Mouse (Mus musculus): ENCODE data around the gene Klrd1. TPM values are rescaled to one million over a fixed set of nuclear protein-coding genes. Genes with fewer than 3 reads are reported as not detected.
"Not testable (repeated sequence)": the region's sequence is repeated elsewhere in the genome, so short reads cannot be mapped to it uniquely, and the experiment has no call there.

Gene Klrd1
- polyA plus RNA-seq, 1 experiment from 2014 or later = not detected

- Histone ChIP-seq H3K27ac (ENCODE audit: low read depth, low read length) (no peak overlapping the region), H3K36me3 (ENCODE audit: control insufficient read depth, insufficient read depth, low read length) (no peaks in the 10 kb centered on the region), H3K9ac (ENCODE audit: low read depth, low read length) (no peak overlapping the region), H3K4me3 (ENCODE audit: low read length) (no peak overlapping the region), H3K9me3 (ENCODE audit: control insufficient read depth, low read length) (no peaks in the 10 kb centered on the region), H3K4me1 (ENCODE audit: control insufficient read depth, insufficient read depth, low read length) (0 out of 2 replicates have a peak, but pooled peaks cover 4% of the 10 kb centered on the region), H3K27me3 (ENCODE audit: control insufficient read depth, insufficient read depth, low read length) (no peaks in the 10 kb centered on the region), H3K4me2 (replicated peaks; ENCODE audit: low read depth, low read length) (no peak overlapping the region)
- 56% methylated on average over 4 of the region's 4 CpGs for WGBS
- no peak; the same call in 1 of the 2 replicates for ATAC-seq (ENCODE audit: low FRiP score, low TSS enrichment)
Measured at GRCm38 (mm10) chr6:129559641-129560027, 31.9 kb upstream of the Klrd1 start.

DNA sequence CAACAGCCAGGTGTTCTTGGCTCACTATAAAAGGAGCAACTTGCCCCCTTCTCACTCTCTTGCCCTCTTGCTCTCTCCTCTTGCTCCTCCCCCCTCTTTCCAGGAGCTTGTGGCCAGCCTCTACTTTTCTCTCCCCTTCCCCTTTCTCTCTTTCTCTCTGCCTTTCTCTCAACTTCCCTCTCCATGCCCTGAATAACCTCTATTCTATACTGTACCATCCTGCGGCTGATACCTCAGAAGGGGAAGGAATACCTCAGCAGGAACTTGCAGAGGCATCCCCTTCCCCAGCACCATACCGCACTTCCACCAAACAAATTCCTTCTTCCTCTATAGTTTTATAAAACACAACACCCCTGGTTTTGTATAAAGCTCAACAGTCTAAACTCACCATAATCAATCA is 26.3 kb upstream of the Klrd1 start:
- H3K27me3 ChIP-seq (ENCODE audit: control insufficient read depth, insufficient read depth, low read length) = no peaks in the 10 kb centered on the region
- no peaks in the 10 kb centered on the region for H3K36me3 ChIP-seq (ENCODE audit: control insufficient read depth, insufficient read depth, low read length)
- H3K4me2 ChIP-seq (replicated peaks; ENCODE audit: low read depth, low read length) = no peak overlapping the region
- no peaks in the 10 kb centered on the region for H3K4me1 ChIP-seq (ENCODE audit: control insufficient read depth, insufficient read depth, low read length)
- no peak for ATAC-seq (ENCODE audit: low FRiP score, low TSS enrichment)
- H3K9me3 ChIP-seq (ENCODE audit: control insufficient read depth, low read length) = no peaks in the 10 kb centered on the region
- H3K9ac ChIP-seq (ENCODE audit: low read depth, low read length) = no peak overlapping the region
- H3K27ac ChIP-seq (ENCODE audit: low read depth, low read length) = no peak overlapping the region
- no peak overlapping the region for H3K4me3 ChIP-seq (ENCODE audit: low read length)
- 85% methylated on average over 2 of the region's 2 CpGs for WGBS

DNA sequence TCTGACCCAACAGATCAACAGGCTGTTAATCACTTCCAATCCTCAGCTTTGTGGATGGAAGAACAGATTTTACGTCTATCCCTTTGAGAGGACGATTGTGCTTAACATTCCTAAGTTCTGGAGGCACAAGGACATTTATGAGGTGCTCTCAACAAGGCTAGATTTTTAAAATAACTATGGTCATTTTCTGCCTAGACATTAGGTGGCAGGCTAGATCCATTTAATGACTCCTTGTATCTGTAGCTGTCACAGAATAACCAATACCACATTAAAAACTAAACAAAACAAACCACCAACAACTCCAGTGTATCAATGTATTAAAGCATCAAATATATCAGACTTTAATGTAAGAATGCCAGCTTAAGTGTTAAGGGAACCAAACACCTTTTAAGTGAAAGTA is 16.3 kb upstream of the Klrd1 start:
- no peaks in the 10 kb centered on the region for H3K4me1 ChIP-seq (ENCODE audit: control insufficient read depth, insufficient read depth, low read length)
- WGBS = 22% methylated on average over 2 of the region's 2 CpGs
- no peak overlapping the region for H3K4me3 ChIP-seq (ENCODE audit: low read length)
- ATAC-seq (ENCODE audit: low FRiP score, low TSS enrichment) = no peak
- no peaks in the 10 kb centered on the region for H3K36me3 ChIP-seq (ENCODE audit: control insufficient read depth, insufficient read depth, low read length)
- no peak overlapping the region for H3K4me2 ChIP-seq (replicated peaks; ENCODE audit: low read depth, low read length)
- H3K27me3 ChIP-seq (ENCODE audit: control insufficient read depth, insufficient read depth, low read length) = no peaks in the 10 kb centered on the region
- H3K9ac ChIP-seq (ENCODE audit: low read depth, low read length) = no peak overlapping the region
- H3K27ac ChIP-seq (ENCODE audit: low read depth, low read length) = no peak overlapping the region
- no peaks in the 10 kb centered on the region for H3K9me3 ChIP-seq (ENCODE audit: control insufficient read depth, low read length)

DNA sequence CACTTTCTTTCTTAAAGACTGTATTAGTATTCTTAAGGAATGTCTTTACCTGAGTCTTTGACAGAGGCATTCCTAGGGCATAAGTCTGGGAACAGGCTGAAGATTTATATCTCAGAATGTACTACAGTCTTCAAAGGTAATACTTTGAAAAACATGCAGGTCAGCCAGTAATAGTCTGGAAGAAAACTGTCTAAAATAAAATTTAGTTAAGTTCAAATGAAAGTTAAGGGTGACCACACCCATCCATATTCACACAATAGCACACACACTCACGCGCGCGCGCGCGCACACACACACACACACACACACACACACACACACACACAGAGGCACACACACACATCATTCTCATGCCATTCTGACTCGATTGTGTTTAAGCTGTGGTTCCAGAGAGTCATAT is 14.0 kb upstream of the Klrd1 start, which contains the start of gene Klre1:
Gene Klre1 (plus strand): TSS at position 301 of the 400 bp plus-strand sequence.
- no peak within 1 kb of the TSS for H3K9ac ChIP-seq (ENCODE audit: low read depth, low read length)
- no peaks in the 10 kb centered on the region for H3K27me3 ChIP-seq (ENCODE audit: control insufficient read depth, insufficient read depth, low read length)
- H3K36me3 ChIP-seq (ENCODE audit: control insufficient read depth, insufficient read depth, low read length) = no peaks in the 10 kb centered on the region
- no peak within 1 kb of the TSS for H3K27ac ChIP-seq (ENCODE audit: low read depth, low read length)
- H3K4me2 ChIP-seq (replicated peaks; ENCODE audit: low read depth, low read length) = no peak within 1 kb of the TSS
- no peak within 1 kb of the TSS for H3K4me3 ChIP-seq (ENCODE audit: low read length)
- no peak for ATAC-seq (ENCODE audit: low FRiP score, low TSS enrichment)
- no peaks in the 10 kb centered on the region for H3K4me1 ChIP-seq (ENCODE audit: control insufficient read depth, insufficient read depth, low read length)
- H3K9me3 ChIP-seq (ENCODE audit: control insufficient read depth, low read length) = no peaks in the 10 kb centered on the region
- WGBS = 95% methylated on average over 8 of the region's 8 CpGs

DNA sequence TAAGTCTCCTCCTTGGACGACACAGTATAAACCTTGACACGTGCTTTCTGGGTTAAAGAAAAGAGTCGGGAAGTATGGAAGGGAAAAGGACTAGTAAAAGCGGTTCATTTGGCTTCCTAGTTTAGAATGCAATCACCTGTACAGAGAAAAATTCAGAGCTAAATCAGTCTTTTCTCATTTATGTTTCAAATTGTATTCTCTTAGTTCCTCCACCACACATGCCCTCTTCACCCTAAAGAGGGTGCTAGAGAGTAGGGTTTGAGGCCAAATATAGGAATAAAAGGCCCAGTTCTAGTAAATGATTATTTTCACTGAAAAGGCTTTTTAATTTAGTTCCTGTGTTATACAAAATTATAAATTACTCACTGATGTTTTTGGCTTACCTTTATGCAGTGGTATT is 10.3 kb upstream of the Klrd1 start:
- no peaks in the 10 kb centered on the region for H3K27me3 ChIP-seq (ENCODE audit: control insufficient read depth, insufficient read depth, low read length)
- no peaks in the 10 kb centered on the region for H3K9me3 ChIP-seq (ENCODE audit: control insufficient read depth, low read length)
- ATAC-seq (ENCODE audit: low FRiP score, low TSS enrichment) = no peak
- no peak overlapping the region for H3K4me2 ChIP-seq (replicated peaks; ENCODE audit: low read depth, low read length)
- H3K4me3 ChIP-seq (ENCODE audit: low read length) = no peak overlapping the region
- no peaks in the 10 kb centered on the region for H3K36me3 ChIP-seq (ENCODE audit: control insufficient read depth, insufficient read depth, low read length)
- H3K9ac ChIP-seq (ENCODE audit: low read depth, low read length) = no peak overlapping the region
- H3K4me1 ChIP-seq (ENCODE audit: control insufficient read depth, insufficient read depth, low read length) = no peaks in the 10 kb centered on the region
- WGBS = 58% methylated on average over 4 of the region's 4 CpGs
- no peak overlapping the region for H3K27ac ChIP-seq (ENCODE audit: low read depth, low read length)

GRCm38 (mm10) chr6:129581896-129582295 is 9.7 kb upstream of the Klrd1 start:
- Histone ChIP-seq H3K27me3 (ENCODE audit: control insufficient read depth, insufficient read depth, low read length) (no peaks in the 10 kb centered on the region), H3K36me3 (ENCODE audit: control insufficient read depth, insufficient read depth, low read length) (no peaks in the 10 kb centered on the region), H3K4me1 (ENCODE audit: control insufficient read depth, insufficient read depth, low read length) (no peaks in the 10 kb centered on the region), H3K4me3 (ENCODE audit: low read length) (no peak overlapping the region), H3K27ac (ENCODE audit: low read depth, low read length) (no peak overlapping the region), H3K9ac (ENCODE audit: low read depth, low read length) (no peak overlapping the region), H3K4me2 (replicated peaks; ENCODE audit: low read depth, low read length) (no peak overlapping the region), H3K9me3 (ENCODE audit: control insufficient read depth, low read length) (no peaks in the 10 kb centered on the region)
- 81% methylated on average over 4 of the region's 4 CpGs for WGBS
- no peak for ATAC-seq (ENCODE audit: low FRiP score, low TSS enrichment)

- Histone ChIP-seq H3K4me3 (ENCODE audit: low read length) (no peak overlapping the region), H3K4me1 (ENCODE audit: control insufficient read depth, insufficient read depth, low read length) (no peaks in the 10 kb centered on the region), H3K36me3 (ENCODE audit: control insufficient read depth, insufficient read depth, low read length) (no peaks in the 10 kb centered on the region), H3K27ac (ENCODE audit: low read depth, low read length) (no peak overlapping the region), H3K27me3 (ENCODE audit: control insufficient read depth, insufficient read depth, low read length) (no peaks in the 10 kb centered on the region), H3K9ac (ENCODE audit: low read depth, low read length) (no peak overlapping the region), H3K4me2 (replicated peaks; ENCODE audit: low read depth, low read length) (no peak overlapping the region), H3K9me3 (ENCODE audit: control insufficient read depth, low read length) (no peaks in the 10 kb centered on the region)
- 80% methylated on average over 3 of the region's 3 CpGs for WGBS
- ATAC-seq (ENCODE audit: low FRiP score, low TSS enrichment) = no peak
Measured at GRCm38 (mm10) chr6:129583014-129583413, 8.6 kb upstream of the Klrd1 start.

DNA sequence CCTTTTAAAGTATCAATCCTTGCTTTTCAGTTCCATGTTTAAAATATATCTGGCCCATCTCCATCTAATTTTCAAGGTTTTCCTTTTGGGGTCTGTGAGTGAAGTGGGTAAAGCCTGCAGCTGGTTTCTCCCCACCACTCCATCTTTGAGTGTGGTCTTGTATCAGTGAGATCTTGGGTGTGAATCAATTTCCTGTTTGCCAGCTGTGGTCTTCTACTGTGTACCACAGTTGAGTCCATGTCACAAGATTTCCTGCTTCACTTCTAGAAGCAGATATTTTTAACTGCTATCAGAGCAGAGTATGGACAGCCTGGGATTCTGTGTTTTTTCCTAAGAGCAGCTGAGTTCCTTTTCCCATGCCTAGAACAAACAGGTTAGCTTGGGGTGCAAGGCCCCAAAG is 16.8 kb downstream of the Klrd1 start:
- Histone ChIP-seq H3K9me3 (ENCODE audit: control insufficient read depth, low read length) (no peaks in the 10 kb centered on the region), H3K36me3 (ENCODE audit: control insufficient read depth, insufficient read depth, low read length) (no peaks in the 10 kb centered on the region), H3K4me3 (ENCODE audit: low read length) (no peak overlapping the region), H3K4me1 (ENCODE audit: control insufficient read depth, insufficient read depth, low read length) (no peaks in the 10 kb centered on the region), H3K4me2 (replicated peaks; ENCODE audit: low read depth, low read length) (no peak overlapping the region), H3K9ac (ENCODE audit: low read depth, low read length) (no peak overlapping the region), H3K27ac (ENCODE audit: low read depth, low read length) (no peak overlapping the region), H3K27me3 (ENCODE audit: control insufficient read depth, insufficient read depth, low read length) (no peaks in the 10 kb centered on the region)
- no peak for ATAC-seq (ENCODE audit: low FRiP score, low TSS enrichment)

- Histone ChIP-seq H3K4me1 (ENCODE audit: control insufficient read depth, insufficient read depth, low read length) (no peaks in the 10 kb centered on the region), H3K9me3 (ENCODE audit: control insufficient read depth, low read length) (no peaks in the 10 kb centered on the region), H3K27ac (ENCODE audit: low read depth, low read length) (no peak within 1 kb of the TSS), H3K4me3 (ENCODE audit: low read length) (no peak within 1 kb of the TSS), H3K4me2 (replicated peaks; ENCODE audit: low read depth, low read length) (no peak within 1 kb of the TSS), H3K27me3 (ENCODE audit: control insufficient read depth, insufficient read depth, low read length) (no peaks in the 10 kb centered on the region), H3K9ac (ENCODE audit: low read depth, low read length) (no peak within 1 kb of the TSS), H3K36me3 (ENCODE audit: control insufficient read depth, insufficient read depth, low read length) (no peaks in the 10 kb centered on the region)
- no peak for ATAC-seq (ENCODE audit: low FRiP score, low TSS enrichment)
- 82% methylated on average over 4 of the region's 4 CpGs for WGBS
Measured at GRCm38 (mm10) chr6:129623735-129624134, 32.2 kb downstream of the Klrd1 start, which contains the start of gene Klrk1. Gene Klrk1 (minus strand): TSS chr6:129623864.

GRCm38 (mm10) chr6:129631046-129631445 is 39.5 kb downstream of the Klrd1 start:
- H3K9me3 ChIP-seq (ENCODE audit: control insufficient read depth, low read length); H3K4me2 ChIP-seq (replicated peaks; ENCODE audit: low read depth, low read length); H3K36me3 ChIP-seq (ENCODE audit: control insufficient read depth, insufficient read depth, low read length); H3K4me3 ChIP-seq (ENCODE audit: low read length); H3K4me1 ChIP-seq (ENCODE audit: control insufficient read depth, insufficient read depth, low read length); ATAC-seq (ENCODE audit: low FRiP score, low TSS enrichment); H3K27ac ChIP-seq (ENCODE audit: low read depth, low read length); H3K27me3 ChIP-seq (ENCODE audit: control insufficient read depth, insufficient read depth, low read length); H3K9ac ChIP-seq (ENCODE audit: low read depth, low read length): not testable (repeated sequence)
- WGBS = 82% methylated on average over 2 of the region's 2 CpGs

Data from kidney, embryonic 14.5 days (tissue).